Mouse (Mus musculus) T-helper 17 cell (primary cell): ENCODE data around the gene Zfp619.
"Not testable (repeated sequence)": the region's sequence is repeated elsewhere in the genome, so short reads cannot be mapped to it uniquely, and the experiment has no call there.

Experiments used
- in situ Hi-C, 2 experiments: fragments of 300-600 bp; cut with MboI, MseI; formaldehyde crosslinking; loops; 1 replicate in 1 of 2; 2 replicates in 1 of 2; pipeline ENCODE4 v1.15.1; 2025; ENCODE audit warnings: high pct_unique_total_duplicates in 2 of 2

Zfp619 gene

GRCm38 (mm10) chr7:39517616-39518177 lies at the start of gene Zfp619:
Gene Zfp619 (plus strand): TSS chr7:39517766.
- in situ Hi-C loops: loop anchor here in 1 of 2 experiments (5.0 kb wide), 1 partner anchor 1875 kb away; the partner anchor contains the start of gene AI987944

GRCm38 (mm10) chr7:39479013-39479412 lies 38.6 kb upstream of the Zfp619 start:
- in situ Hi-C loops: no loop called here

GRCm38 (mm10) chr7:39484384-39484783 lies 33.2 kb upstream of the Zfp619 start:
- in situ Hi-C loops: no loop called here

GRCm38 (mm10) chr7:39487159-39487853 lies 30.3 kb upstream of the Zfp619 start:
- in situ Hi-C loops: no loop called here

GRCm38 (mm10) chr7:39487854-39488205 lies 29.7 kb upstream of the Zfp619 start:
- in situ Hi-C loops: no loop called here

GRCm38 (mm10) chr7:39494646-39495045 lies 22.9 kb upstream of the Zfp619 start:
- in situ Hi-C loops: no loop called here

GRCm38 (mm10) chr7:39504100-39504499 lies 13.5 kb upstream of the Zfp619 start:
- in situ Hi-C loops: no loop called here

- in situ Hi-C loops: loop anchor here in 1 of 2 experiments (5.0 kb wide), 1 partner anchor 1874 kb away; the partner anchor contains the start of gene AI987944
Observed at GRCm38 (mm10) chr7:39518362-39518761, 796 bp downstream of the Zfp619 start.

- in situ Hi-C loops: no loop called here
Observed at GRCm38 (mm10) chr7:39523703-39524424, 6.3 kb downstream of the Zfp619 start.

GRCm38 (mm10) chr7:39543151-39543550 lies 25.6 kb downstream of the Zfp619 start:
- in situ Hi-C loops: loop anchor here in 1 of 2 experiments (10.0 kb wide), 1 partner anchor 112 kb away; no protein-coding TSS in a partner anchor

- in situ Hi-C loops: loop anchor here in 1 of 2 experiments (10.0 kb wide), 1 partner anchor 110 kb away; no protein-coding TSS in a partner anchor
Observed at GRCm38 (mm10) chr7:39544242-39545111, 26.9 kb downstream of the Zfp619 start.

- in situ Hi-C loops: loop anchor here in 1 of 2 experiments (10.0 kb wide), 1 partner anchor 110 kb away; no protein-coding TSS in a partner anchor
Observed at GRCm38 (mm10) chr7:39545134-39545533, 27.6 kb downstream of the Zfp619 start.

- in situ Hi-C loops: loop anchor here in 1 of 2 experiments (10.0 kb wide), 1 partner anchor 105 kb away; no protein-coding TSS in a partner anchor
Observed at GRCm38 (mm10) chr7:39549336-39549735, 31.8 kb downstream of the Zfp619 start.

- in situ Hi-C loops: loop anchor here in 1 of 2 experiments (25.0 kb wide), 1 partner anchor 1935 kb away; the partner anchor contains the start of genes AW146154 and Gm20449
Observed at GRCm38 (mm10) chr7:39551976-39552891, 34.7 kb downstream of the Zfp619 start.

GRCm38 (mm10) chr7:39552993-39553392 lies 35.4 kb downstream of the Zfp619 start:
- in situ Hi-C loops: loop anchor here in 1 of 2 experiments (25.0 kb wide), 1 partner anchor 1934 kb away; the partner anchor contains the start of genes AW146154 and Gm20449

- in situ Hi-C loops: loop anchor here in 1 of 2 experiments (25.0 kb wide), 1 partner anchor 1933 kb away; the partner anchor contains the start of genes AW146154 and Gm20449
Observed at GRCm38 (mm10) chr7:39553871-39554270, 36.3 kb downstream of the Zfp619 start.

- in situ Hi-C loops: no loop called here
Observed at GRCm38 (mm10) chr7:39580066-39580465, 62.5 kb downstream of the Zfp619 start.

GRCm38 (mm10) chr7:39580601-39581000 lies 63.0 kb downstream of the Zfp619 start:
- in situ Hi-C loops: no loop called here

GRCm38 (mm10) chr7:39586834-39587233 lies 69.3 kb downstream of the Zfp619 start:
- in situ Hi-C loops: not testable (repeated sequence)

- in situ Hi-C loops: no loop called here
Observed at GRCm38 (mm10) chr7:39588037-39588436, 70.5 kb downstream of the Zfp619 start.
